ENCODE assay signal across 19 mouse cellular contexts in the genomic region with DNA sequence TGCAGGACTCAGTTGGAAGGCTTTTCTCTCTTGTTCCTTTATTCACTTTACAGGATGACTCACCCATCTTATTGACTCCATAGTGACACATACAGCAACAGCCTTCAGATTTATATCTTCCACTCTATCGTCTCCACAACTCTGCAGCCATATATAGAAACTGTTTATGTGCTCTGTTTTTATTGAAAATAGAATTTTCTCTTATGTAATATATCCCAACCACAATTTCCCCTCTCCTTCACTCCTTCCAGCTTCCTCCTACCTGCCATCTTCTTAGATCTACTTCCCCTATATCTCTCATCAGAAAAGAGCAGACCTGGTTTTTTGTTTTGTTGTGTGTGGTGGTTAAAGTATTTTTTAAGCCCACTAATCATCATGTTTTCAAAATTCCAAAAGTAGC.
"Had no signal": no experiment of that assay in that cellular context is flagged by ENCODE, and none has a peak within 500 bp of the region (broad histone marks: within the 10 kb centered on the region; RNA-seq: fewer than 3 reads in every experiment).

No protein-coding gene starts in this region.

- H3K27me3 ChIP-seq: liver, embryonic 13.5 days; megakaryocyte, embryonic 14.5 days; midbrain, embryonic 13.5 days; neural tube, embryonic 13.5 days; stomach, embryonic 15.5 days had no signal

- H3K27ac ChIP-seq: layer of hippocampus, adult 2 months; liver, embryonic 13.5 days; midbrain, embryonic 10.5 days; midbrain, embryonic 13.5 days; neural tube, embryonic 13.5 days; stomach, embryonic 15.5 days had no signal

- H3K4me3 ChIP-seq: layer of hippocampus, adult 2 months; liver, embryonic 13.5 days; megakaryocyte, embryonic 14.5 days; midbrain, embryonic 10.5 days; midbrain, embryonic 13.5 days; myocyte; neural tube, embryonic 13.5 days; stomach, embryonic 15.5 days had no signal

- H3K4me2 ChIP-seq: liver, embryonic 13.5 days; midbrain, embryonic 13.5 days; neural tube, embryonic 13.5 days; stomach, embryonic 15.5 days had no signal

- H3K4me1 ChIP-seq: liver, embryonic 13.5 days; megakaryocyte, embryonic 14.5 days; midbrain, embryonic 10.5 days; midbrain, embryonic 13.5 days; neural tube, embryonic 13.5 days; stomach, embryonic 15.5 days had no signal

- H3K9ac ChIP-seq: liver, embryonic 13.5 days; midbrain, embryonic 13.5 days; neural tube, embryonic 13.5 days; stomach, embryonic 15.5 days had no signal

- H3K36me3 ChIP-seq: liver, embryonic 13.5 days; midbrain, embryonic 10.5 days; midbrain, embryonic 13.5 days; neural tube, embryonic 13.5 days; stomach, embryonic 15.5 days had no signal

- H3K9me3 ChIP-seq: liver, embryonic 13.5 days; megakaryocyte, embryonic 14.5 days; midbrain, embryonic 10.5 days; midbrain, embryonic 13.5 days; neural tube, embryonic 13.5 days; stomach, embryonic 15.5 days had no signal

- ATAC-seq: intestine, postnatal 0 days; midbrain, embryonic 13.5 days; midbrain, embryonic 16.5 days had no signal

- DNase-seq: kidney, adult 2 months; kidney, postnatal 10 days; kidney, postnatal 36 days; layer of hippocampus, adult 9-11 months; liver, embryonic 13.5 days; lung, adult 2 months; retina, postnatal 1 day; right cerebral cortex, postnatal 25 days; spleen, adult 18-20 months; thymus, postnatal 25 days had no signal
